Mouse (Mus musculus) frontal cortex, postnatal 14 days (tissue): ENCODE measurements around the gene St3gal2.
"Not testable (repeated sequence)": the region's sequence is repeated elsewhere in the genome, so short reads cannot be mapped to it uniquely, and the experiment has no call there.

Experiments used
- DNase-seq, 2 experiments: peaks; one replicate each; pipeline ENCODE4 v3.0.0; 2022; ENCODE audit warnings: low spot score in 2 of 2

Gene St3gal2

GRCm38 (mm10) chr8:110944276-110944876 lies 24.7 kb downstream of the St3gal2 start:
- no peak for DNase-seq

DNA sequence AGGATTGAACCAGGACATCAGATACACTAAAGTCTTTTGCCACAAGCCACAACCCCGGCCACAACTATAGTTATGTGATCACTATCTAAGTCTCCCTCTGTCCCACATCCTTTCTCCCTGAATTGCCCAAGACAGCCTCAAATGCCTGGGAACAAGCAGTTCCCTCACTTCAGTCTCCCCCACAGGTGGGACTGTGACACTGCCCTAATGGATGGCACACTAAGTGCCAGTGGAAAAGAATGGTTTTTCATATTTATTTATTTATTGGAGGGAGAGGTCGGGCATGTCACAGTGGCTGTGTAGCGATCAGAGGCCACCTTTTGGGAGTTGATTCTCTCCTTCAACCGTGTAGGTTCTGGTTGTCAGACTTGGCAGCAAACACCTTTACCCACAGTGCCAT lies 26.0 kb downstream of the St3gal2 start:
- DNase-seq, result no peak

DNA sequence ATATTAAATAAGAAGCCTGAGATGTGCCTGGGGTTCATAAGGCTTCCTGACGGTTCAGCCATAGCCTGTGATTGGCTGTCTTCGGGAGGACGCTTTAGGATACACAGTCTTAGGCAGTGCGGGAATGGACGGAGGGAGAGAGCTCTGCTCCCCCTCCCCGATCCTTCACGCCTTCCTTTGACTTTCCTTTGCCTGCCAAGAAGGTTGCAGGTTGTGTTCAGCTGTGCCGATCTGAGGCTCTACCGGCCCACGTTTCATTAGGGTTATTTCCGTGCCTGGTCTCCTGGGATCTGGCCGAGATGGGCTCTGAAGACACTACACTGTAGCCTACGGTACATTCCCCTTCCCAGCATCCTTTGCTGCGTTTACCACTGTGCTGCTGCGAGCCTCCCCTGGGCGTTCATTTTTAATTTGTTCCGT lies 30.4 kb downstream of the St3gal2 start:
- no peak for DNase-seq

- no peak for DNase-seq
Observed at GRCm38 (mm10) chr8:110954776-110955175, 35.1 kb downstream of the St3gal2 start.

- no peak for DNase-seq
Observed at GRCm38 (mm10) chr8:110956619-110957450, 37.1 kb downstream of the St3gal2 start.

- DNase-seq, result no peak
Observed at GRCm38 (mm10) chr8:110957471-110957870, 37.7 kb downstream of the St3gal2 start.

- no peak for DNase-seq
Observed at GRCm38 (mm10) chr8:110958135-110958534, 38.4 kb downstream of the St3gal2 start.

DNA sequence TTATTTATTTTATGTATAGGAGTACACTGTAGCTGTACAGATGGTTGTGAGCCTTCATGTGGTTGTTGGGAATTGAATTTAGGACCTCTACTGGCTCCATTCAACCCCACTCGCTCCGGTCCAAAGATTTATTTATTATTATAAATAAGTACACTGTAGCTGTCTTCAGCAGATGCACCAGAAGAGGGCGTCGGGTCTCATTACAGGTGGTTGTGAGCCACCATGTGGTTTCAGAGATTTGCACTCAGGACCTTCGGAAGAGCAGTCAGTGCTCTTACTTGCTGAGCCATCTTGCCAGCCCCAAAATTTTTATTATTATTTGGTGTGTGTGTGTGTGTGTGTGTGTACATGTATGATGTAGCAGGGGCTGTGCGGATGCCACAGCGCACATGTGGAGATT lies 38.8 kb downstream of the St3gal2 start:
- not testable (repeated sequence) for DNase-seq

DNA sequence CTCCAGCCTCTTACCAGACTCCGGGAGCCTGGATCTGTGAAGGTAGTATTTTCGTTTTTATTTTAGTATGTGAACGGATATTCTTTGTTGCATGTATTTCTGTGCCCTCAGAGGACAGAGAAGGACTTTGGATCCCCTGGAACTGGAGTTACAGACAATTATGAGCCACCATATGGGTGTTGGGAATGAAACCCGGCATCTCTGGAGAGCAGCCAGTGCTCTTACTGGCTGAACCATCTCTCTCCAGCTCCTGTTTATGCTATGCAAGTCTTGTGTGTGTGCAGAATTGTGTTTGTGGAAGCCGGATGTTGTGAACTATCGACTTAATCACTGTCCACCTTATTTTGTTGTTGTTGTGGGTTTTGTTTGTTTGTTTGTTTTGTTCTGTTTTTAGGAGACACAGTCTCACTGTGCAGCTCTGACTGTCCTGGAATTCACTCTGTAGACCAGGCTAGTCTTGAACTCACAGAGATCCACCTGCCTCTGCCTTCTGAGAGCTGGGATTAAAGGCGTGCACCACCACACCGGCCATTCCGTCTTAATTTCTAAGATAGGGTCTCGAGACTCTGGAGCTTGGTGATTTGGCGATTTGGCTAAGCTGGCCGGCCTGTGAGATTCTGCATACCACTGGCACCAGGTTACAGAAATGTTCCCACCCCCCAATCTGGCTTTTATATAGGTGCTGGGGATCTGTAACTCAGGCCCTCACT lies 39.5 kb downstream of the St3gal2 start:
- no peak for DNase-seq

DNA sequence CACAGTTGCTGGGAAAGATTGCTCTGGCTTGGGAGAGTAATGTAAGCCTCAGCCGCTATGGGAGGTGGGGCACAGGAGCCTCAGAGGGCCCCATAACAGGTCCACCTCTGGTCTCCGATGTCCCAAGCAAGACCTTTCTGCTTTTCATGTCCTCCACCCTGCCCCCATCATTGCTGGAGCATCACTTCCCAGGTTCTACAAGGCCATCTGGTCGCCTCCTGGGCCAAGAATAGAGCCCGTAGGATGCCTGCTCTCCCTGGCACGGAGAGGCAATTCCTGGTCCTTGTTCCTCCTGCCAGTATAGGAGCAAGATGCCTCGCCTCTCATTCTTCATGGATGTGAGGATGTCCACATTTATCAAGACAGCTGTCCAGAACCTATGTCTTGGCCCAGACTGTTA lies 40.2 kb downstream of the St3gal2 start:
- DNase-seq, result no peak

DNA sequence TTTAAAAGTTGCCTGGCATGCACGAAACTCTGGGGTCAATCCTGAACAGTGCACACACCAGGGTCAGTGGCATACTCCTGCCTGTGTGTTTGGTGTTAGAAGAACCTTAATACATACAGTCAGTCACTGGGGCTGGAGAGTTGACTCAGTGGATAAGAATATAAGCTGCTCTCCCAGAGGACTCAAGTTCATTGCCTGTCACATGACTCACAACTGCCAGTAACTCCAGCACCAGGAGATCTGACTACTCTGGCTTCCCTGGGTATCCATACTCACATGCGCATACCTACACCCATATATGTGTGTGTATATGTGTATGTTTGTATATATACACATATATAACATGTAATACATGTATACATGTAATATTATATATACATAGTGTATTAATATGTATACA lies 43.3 kb downstream of the St3gal2 start:
- no peak for DNase-seq

DNA sequence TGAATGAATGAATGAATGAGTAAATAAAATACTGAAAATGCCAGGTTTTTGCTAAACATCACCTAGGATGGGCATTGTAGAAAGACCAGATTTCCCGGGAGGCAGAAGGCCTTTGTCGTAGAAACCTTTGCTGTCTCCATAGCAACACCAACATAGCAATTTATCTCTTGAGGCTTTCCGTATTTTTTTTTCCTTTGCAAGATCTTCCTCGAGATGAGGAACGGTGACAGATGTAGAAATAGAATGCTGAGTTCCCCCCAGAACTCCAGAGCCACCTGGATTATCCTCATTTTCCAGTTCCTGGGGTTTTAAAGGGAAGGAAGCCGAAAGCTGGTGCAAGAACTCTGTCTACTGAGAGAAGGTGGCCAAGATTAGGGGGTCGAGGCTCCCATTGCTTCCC lies 44.9 kb downstream of the St3gal2 start:
- no peak for DNase-seq

GRCm38 (mm10) chr8:110965594-110965993 lies 45.9 kb downstream of the St3gal2 start:
- DNase-seq, result peak; percentile 37 to 48

- DNase-seq, result no peak
Observed at GRCm38 (mm10) chr8:110966586-110966985, 46.9 kb downstream of the St3gal2 start.

DNA sequence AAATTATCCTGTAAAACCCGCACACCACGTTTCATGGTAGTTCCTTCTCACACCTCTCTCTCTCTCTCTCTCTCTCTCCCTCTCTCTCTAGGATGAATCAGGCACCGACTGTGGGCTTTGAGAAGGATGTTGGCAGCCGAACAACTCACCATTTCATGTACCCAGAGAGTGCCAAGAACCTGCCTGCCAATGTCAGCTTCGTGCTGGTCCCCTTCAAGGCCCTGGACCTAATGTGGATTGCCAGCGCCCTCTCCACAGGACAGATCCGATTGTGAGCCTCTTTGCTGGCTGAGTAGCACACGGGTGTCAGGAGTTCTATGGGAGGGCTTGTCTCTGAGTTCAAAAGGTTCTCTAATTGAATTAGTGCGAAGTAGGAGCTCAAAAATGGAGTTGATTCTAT lies 47.6 kb downstream of the St3gal2 start:
- no peak for DNase-seq

DNA sequence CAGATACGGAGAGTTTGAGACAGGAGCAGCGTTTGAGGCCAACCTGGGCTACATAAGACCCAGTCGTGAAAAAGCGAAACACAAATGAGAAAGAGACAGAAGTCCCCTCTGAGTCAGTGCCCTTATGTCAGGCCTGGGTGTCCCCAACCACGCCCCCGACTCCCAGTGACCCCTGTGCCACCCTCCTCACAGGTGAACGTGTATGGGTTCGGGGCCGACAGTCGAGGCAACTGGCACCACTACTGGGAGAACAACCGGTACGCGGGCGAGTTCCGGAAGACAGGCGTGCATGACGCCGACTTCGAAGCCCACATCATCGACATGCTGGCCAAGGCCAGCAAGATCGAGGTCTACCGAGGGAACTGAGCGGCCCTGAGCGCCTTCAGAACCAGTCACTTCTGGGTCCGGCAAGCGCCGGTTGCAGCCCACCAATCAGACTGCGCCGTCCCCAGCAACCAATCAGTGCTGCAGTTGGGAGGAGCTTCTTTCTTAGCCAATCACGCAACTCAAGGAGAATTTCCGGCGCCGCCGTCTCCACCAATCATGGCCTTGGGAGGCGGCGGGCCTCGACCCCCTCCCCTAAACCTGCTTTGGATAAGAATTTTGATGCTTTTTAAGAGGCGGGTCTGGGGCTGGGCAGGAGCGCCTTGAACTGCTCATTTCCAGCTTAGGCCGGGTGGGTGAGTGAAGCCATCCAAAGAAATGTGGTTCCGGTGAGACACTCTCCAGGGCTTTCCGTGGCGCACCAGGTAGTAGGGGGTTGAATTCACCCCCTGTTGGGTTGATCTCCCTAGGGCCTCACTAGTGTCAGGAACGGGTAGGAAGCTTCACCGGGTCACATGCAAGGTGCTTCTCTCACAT lies 50.4 kb downstream of the St3gal2 start:
- DNase-seq, result peak; percentile 91 to 92

DNA sequence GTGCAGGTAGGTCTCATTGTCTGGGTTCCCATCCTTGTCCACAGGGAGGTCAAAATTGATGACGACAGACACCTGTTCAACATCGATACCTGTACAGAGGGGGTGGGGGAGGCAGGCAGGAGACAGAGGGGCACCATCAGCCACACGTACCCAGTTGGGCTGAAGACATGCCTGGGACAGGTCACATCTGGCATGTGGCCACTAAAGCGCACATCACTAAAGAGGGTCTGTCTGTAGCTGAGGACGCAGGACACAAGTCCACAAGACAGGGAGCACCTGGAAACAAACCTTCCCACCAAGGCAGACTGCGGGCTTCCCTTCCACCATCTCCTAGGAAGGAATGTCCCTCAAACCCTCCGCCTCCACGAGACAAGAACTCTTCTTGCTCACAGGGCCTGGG lies 56.8 kb downstream of the St3gal2 start:
- DNase-seq, result not testable (repeated sequence)

DNA sequence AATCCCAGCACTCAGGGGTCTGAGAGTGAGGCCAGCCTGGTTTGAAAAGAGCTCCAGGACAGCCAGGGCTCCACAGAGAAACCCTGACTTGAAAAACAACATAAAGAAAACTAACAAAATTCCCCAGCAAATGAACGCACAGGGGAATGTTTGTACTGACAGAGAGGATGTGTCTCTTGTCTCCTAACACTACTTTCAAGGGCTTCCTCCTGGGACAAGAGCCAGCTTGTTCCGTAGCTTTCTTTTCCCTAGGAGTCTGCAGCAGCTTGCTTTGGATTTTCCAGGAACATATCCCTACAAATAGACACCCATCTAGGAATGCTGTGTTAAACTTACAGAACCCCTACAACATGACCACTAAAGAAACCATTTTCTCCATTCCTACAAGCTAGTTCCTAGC lies 58.3 kb downstream of the St3gal2 start:
- not testable (repeated sequence) for DNase-seq

DNA sequence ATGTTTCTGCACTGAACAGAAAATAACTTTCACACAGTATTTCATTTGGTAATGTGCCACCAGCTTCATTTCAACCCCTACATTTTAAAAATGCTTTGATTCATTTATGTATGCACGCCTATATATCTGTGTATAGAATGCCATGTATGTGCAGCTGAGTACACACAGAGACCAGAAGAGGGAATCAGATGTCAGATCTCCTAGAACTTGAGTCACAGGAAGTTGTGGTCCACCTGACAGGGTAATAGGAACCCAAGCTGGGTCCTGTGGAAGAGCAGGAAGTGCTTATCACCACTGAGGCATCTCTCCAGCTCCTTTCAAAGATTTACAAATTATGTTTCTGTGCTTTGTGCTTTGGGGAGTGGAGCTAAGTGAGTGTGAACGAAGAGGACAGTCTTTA lies 61.6 kb downstream of the St3gal2 start:
- DNase-seq, result no peak

- no peak for DNase-seq
Observed at GRCm38 (mm10) chr8:110987805-110988744, 68.4 kb downstream of the St3gal2 start.

GRCm38 (mm10) chr8:110990017-110990416 lies 70.3 kb downstream of the St3gal2 start:
- DNase-seq, result no peak
